Mouse (Mus musculus) hindbrain, embryonic 12.5 days (tissue): ENCODE measurements around the gene Arid2. TPM values are rescaled to one million over a fixed set of nuclear protein-coding genes. Genes with fewer than 3 reads are reported as not detected.

Experiments
- ATAC-seq: fragments of 200-750 bp; cut with Nextera tagmentation; 2 replicates; pipeline ENCODE4 v1.8.0; 2017; ENCODE audit warnings: moderate TSS enrichment; ENCODE audit not compliant: low FRiP score
- H3K27ac ChIP-seq: fragments of 300-500 bp; sonication (generic); 2 replicates; pipeline ENCODE4 v1.5.1; 2016; ENCODE audit warnings: mild to moderate bottlenecking
- H3K27me3 ChIP-seq: fragments of 300-500 bp; sonication (generic); 2 replicates; pipeline ENCODE4 v1.6.1; 2016; ENCODE audit warnings: mild to moderate bottlenecking
- H3K36me3 ChIP-seq: fragments of 300-500 bp; sonication (generic); 2 replicates; pipeline ENCODE4 v1.6.1; 2016; ENCODE audit warnings: mild to moderate bottlenecking
- H3K4me1 ChIP-seq: fragments of 300-500 bp; sonication (generic); 2 replicates; pipeline ENCODE4 v1.6.1; 2016
- H3K4me2 ChIP-seq: fragments of 300-500 bp; sonication (generic); replicated peaks from 2 replicates; pipeline ENCODE4 v1.6.1; 2016; ENCODE audit warnings: mild to moderate bottlenecking
- H3K4me3 ChIP-seq: fragments of 300-500 bp; sonication (generic); 2 replicates; pipeline ENCODE4 v1.5.1; 2016; ENCODE audit warnings: mild to moderate bottlenecking
- H3K9ac ChIP-seq: fragments of 300-500 bp; sonication (generic); 2 replicates; pipeline ENCODE4 v1.6.1; 2016; ENCODE audit warnings: mild to moderate bottlenecking, moderate library complexity
- H3K9me3 ChIP-seq: fragments of 300-500 bp; sonication (generic); replicated peaks from 2 replicates; pipeline ENCODE4 v1.6.1; 2016; ENCODE audit warnings: mild to moderate bottlenecking
- WGBS: fragments of 180-500 bp; shearing (Covaris S2); methylation state at CpG from one replicate; pipeline ENCODE4 v1.1.7; 2016; 5-methylcytosine and 5-hydroxymethylcytosine counted together
- polyA plus RNA-seq: library from polyadenylated mRNA; unstranded; fragments of >200 nt; fragmentation: Nextera tagmentation; extraction: Ambion mirVana; gene quantifications from 2 replicates; pipeline ENCODE4 v1.2.1, GENCODE M21; 2016

Arid2 gene
- polyA plus RNA-seq, 1 experiment from 2014 or later = 37.3 TPM

DNA sequence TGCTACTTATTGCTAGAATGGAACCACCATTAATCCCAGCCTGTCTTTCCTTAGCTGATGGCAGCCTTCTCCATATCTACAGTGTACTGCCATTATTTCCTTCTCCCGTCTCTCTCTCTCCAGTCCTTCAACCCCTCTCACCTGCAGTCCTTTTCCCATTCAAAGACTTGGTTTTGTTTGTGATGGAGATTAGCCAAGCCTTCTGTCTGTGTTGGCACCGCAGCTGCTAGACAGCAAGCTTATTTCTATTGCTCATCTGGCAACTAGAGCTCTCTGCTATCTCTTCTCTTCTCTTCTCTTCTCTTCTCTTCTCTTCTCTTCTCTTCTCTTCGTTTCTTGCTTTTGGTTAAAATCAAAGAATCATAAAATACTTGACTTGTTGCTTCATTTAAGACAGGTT, 78.0 kb downstream of the Arid2 start:
- no peak for ATAC-seq
- Histone ChIP-seq H3K27ac (no peak overlapping the region), H3K9me3 (no peaks in the 10 kb centered on the region), H3K4me2 (no peak overlapping the region), H3K36me3 (peaks cover 79% of the 10 kb centered on the region), H3K27me3 (no peaks in the 10 kb centered on the region), H3K9ac (no peak overlapping the region), H3K4me1 (no peaks in the 10 kb centered on the region), H3K4me3 (no peak overlapping the region)
- WGBS = 79% methylated on average over 3 of the region's 3 CpGs

DNA sequence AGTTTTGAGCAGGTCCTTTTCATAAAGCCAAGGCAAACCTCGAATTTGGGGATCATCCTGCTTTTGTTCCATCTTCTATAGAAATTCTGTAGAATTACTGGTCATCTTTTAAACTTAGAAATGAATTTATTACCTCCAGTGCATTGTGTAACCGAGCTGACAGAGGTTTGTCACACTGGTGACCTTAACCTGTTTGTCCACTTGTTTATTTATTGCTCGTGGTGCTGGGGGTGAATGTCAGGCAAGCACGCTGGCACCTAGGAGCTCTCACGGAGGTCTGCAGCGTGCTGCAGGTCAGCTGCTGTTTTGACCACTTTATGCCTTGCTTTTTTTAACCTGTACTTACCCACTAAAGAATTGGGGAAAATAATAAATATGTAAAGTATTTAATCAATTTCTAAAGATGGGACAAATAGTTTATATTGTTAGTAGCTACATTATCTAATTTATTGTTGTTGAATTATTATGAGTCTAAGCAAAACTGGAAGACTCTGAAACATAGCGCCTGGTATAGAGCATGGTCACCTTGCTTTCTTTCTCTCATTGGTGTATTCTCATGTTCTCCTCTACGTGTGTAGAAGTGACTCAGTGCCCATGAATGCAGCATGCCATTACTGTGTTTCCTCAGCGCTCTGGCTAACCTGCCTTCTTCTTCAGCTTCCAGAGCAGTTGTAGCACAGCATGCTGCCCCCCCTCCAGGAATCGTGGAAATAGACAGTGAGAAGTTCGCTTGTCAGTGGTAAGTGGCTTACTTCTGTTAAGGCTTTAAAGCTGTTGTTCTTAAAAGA, 79.1 kb downstream of the Arid2 start:
- no peak for ATAC-seq
- Histone ChIP-seq H3K9ac (no peak overlapping the region), H3K4me2 (no peak overlapping the region), H3K27me3 (no peaks in the 10 kb centered on the region), H3K9me3 (no peaks in the 10 kb centered on the region), H3K4me1 (no peaks in the 10 kb centered on the region), H3K27ac (no peak overlapping the region), H3K4me3 (no peak overlapping the region), H3K36me3 (peaks cover 83% of the 10 kb centered on the region)
- WGBS = 91% methylated on average over 11 of the region's 11 CpGs

DNA sequence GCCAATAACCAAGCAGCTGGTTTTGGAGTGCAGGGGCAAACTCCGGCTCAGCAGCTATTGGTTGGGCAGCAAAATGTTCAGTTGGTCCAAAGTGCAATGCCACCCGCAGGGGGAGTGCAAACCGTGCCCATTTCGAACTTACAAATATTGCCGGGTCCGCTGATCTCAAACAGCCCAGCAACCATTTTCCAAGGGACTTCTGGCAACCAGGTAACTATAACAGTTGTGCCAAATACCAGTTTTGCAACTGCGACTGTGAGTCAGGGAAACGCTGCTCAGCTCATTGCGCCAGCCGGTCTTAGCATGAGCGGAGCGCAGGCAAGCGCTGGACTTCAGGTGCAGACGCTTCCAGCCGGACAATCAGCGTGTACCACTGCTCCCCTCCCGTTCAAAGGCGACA, 84.0 kb downstream of the Arid2 start:
- Histone ChIP-seq H3K4me1 (no peaks in the 10 kb centered on the region), H3K9ac (no peak overlapping the region), H3K9me3 (no peaks in the 10 kb centered on the region), H3K4me2 (no peak overlapping the region), H3K36me3 (peaks cover 57% of the 10 kb centered on the region), H3K4me3 (no peak overlapping the region), H3K27ac (no peak overlapping the region), H3K27me3 (no peaks in the 10 kb centered on the region)
- ATAC-seq = no peak
- WGBS = 96% methylated on average over 18 of the region's 18 CpGs

DNA sequence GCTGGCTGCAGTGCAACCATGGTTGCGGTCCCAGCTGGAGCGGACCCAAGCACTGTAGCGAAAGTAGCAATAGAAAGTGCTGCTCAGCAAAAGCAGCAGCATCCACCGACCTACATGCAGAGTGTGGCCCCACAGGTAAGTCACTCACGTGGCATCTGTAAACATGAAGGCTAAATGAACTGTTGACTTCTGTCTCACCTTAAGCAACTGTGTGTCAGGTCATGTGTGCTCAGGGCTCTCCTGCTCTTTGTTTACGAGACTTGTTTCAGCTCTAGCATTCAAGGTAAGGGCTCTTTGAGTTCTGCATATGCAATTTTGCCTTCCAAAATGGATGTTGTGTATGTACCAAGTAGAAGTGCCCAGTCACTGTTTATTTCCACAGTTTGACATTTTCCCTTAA, 85.3 kb downstream of the Arid2 start:
- Histone ChIP-seq H3K27me3 (no peaks in the 10 kb centered on the region), H3K4me3 (no peak overlapping the region), H3K9me3 (no peaks in the 10 kb centered on the region), H3K9ac (no peak overlapping the region), H3K27ac (no peak overlapping the region), H3K4me2 (no peak overlapping the region), H3K4me1 (no peaks in the 10 kb centered on the region), H3K36me3 (peaks cover 64% of the 10 kb centered on the region)
- no peak for ATAC-seq
- WGBS = 94% methylated on average over 6 of the region's 6 CpGs

DNA sequence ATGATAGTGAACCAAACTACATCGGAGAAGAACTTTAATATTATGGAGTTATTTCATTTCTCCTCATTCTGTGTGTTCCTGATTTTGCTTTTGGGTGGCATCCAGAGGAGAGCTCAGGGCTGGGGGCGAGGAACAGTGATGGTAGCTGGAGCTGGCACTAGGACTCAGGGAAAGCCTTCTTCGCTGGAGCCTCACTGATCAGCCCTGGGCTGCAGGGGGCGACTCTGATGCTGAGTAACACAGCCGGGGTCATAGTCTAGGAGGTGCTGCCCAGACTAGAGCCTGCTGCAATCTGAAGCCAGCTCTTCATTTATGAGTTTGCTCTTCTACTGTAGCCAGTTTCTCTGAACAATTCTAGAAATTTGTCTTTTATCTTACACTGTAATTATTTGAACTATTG, 85.8 kb downstream of the Arid2 start:
- H3K9me3 ChIP-seq = no peaks in the 10 kb centered on the region
- H3K9ac ChIP-seq = no peak overlapping the region
- ATAC-seq = no peak
- H3K27ac ChIP-seq = no peak overlapping the region
- WGBS = 84% methylated on average over 5 of the region's 5 CpGs
- no peaks in the 10 kb centered on the region for H3K4me1 ChIP-seq
- no peak overlapping the region for H3K4me2 ChIP-seq
- H3K4me3 ChIP-seq = no peak overlapping the region
- no peaks in the 10 kb centered on the region for H3K27me3 ChIP-seq
- H3K36me3 ChIP-seq = peaks cover 60% of the 10 kb centered on the region

DNA sequence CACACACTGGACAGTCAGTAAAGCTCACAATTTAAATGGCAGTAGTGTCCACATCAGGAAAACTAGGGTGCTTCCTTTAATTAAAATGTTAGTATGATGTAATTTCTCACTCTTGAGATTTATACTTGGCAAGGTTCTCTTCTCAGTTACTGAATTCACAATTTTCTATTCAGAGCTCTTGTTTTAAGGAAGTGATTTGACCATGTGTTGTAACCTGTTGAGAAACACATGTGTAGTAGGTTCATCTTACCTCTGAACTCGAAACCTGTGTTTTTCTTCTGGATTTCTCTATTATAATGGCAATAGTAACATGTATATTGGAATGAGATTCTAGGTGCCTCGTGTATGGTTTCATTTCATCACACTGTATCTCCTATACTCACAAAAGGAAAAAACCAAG, 88.9 kb downstream of the Arid2 start:
- no peak overlapping the region for H3K9ac ChIP-seq
- H3K27me3 ChIP-seq = no peaks in the 10 kb centered on the region
- no peaks in the 10 kb centered on the region for H3K9me3 ChIP-seq
- no peaks in the 10 kb centered on the region for H3K4me1 ChIP-seq
- H3K36me3 ChIP-seq = peaks cover 46% of the 10 kb centered on the region
- no peak overlapping the region for H3K4me2 ChIP-seq
- no peak for ATAC-seq
- WGBS = 88% methylated on average over 2 of the region's 2 CpGs
- no peak overlapping the region for H3K27ac ChIP-seq
- no peak overlapping the region for H3K4me3 ChIP-seq

DNA sequence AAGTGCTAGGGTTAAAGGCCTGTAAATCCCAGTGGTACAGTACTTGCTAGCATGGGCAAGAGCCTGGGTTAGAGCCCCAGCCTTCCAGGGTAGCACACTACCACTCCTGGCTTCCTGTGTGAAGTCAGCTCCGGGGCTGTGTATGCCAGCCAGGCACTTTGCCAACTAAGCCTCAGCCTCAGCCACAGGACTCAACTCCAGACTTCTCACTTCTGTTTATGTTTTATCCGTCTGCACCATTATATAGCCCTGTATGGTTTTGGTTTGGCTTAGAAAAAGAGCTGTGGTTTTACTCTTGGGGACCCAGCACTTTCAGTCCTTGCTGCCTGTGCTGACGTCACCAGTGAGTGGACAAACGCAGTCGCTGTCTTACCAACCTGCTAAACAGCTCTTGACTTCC, 89.9 kb downstream of the Arid2 start:
- H3K4me1 ChIP-seq = no peaks in the 10 kb centered on the region
- no peaks in the 10 kb centered on the region for H3K9me3 ChIP-seq
- no peak overlapping the region for H3K4me2 ChIP-seq
- H3K27me3 ChIP-seq = no peaks in the 10 kb centered on the region
- 87% methylated on average over 5 of the region's 5 CpGs for WGBS
- ATAC-seq = no peak
- H3K4me3 ChIP-seq = no peak overlapping the region
- H3K36me3 ChIP-seq = peaks cover 44% of the 10 kb centered on the region
- H3K9ac ChIP-seq = no peak overlapping the region
- H3K27ac ChIP-seq = no peak overlapping the region; the same call in 1 of the 2 replicates

DNA sequence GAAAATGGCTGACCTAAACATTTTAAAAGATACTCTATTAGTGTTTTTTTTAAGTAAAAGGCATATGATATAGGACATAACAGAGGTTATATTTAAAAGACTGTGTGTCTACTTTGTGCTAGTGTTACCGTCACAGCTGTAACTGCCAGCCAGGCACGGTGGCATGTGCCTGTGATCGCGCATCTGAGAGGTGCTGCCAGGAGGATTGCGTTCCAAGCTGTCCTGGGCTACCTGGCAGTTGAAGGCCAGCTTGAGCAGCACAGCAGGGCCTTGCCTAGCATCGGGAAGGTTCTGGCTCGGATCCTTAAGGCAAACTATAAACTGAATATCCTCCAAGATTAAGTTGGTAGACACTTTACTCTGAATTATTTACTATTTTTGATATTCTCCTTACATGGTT, 90.4 kb downstream of the Arid2 start:
- Histone ChIP-seq H3K27me3 (no peaks in the 10 kb centered on the region), H3K9me3 (no peaks in the 10 kb centered on the region), H3K4me3 (no peak overlapping the region), H3K27ac (no peak overlapping the region; the same call in 1 of the 2 replicates), H3K36me3 (peaks cover 44% of the 10 kb centered on the region), H3K4me1 (no peaks in the 10 kb centered on the region), H3K4me2 (no peak overlapping the region), H3K9ac (no peak overlapping the region)
- WGBS = 96% methylated on average over 7 of the region's 7 CpGs
- ATAC-seq = no peak

DNA sequence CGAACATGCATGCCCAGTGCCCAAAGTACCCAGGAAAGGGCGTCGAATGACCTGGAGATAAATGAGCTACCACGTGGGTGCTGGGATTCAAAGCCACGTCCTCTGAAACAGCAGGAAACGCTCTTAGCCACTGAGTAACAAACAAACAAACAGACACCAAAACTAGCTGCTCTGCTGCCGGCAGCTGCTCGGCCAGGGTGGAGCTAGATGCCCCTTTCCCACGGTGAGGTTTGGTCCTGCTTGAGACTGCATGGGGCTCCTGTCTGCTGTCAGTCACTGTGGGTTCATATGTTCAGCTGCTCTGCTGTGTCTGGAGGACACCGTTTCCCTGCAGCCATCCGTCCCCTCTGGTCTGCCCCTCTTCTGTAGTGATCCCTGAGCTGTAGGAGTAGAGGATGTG, 94.9 kb downstream of the Arid2 start:
- WGBS = 85% methylated on average over 11 of the region's 11 CpGs
- Histone ChIP-seq H3K27ac (no peak overlapping the region), H3K9me3 (no peaks in the 10 kb centered on the region), H3K36me3 (peaks cover 52% of the 10 kb centered on the region), H3K4me2 (no peak overlapping the region), H3K4me1 (no peaks in the 10 kb centered on the region; the same call in 1 of the 2 replicates), H3K9ac (no peak overlapping the region), H3K4me3 (no peak overlapping the region), H3K27me3 (no peaks in the 10 kb centered on the region)
- no peak for ATAC-seq

DNA sequence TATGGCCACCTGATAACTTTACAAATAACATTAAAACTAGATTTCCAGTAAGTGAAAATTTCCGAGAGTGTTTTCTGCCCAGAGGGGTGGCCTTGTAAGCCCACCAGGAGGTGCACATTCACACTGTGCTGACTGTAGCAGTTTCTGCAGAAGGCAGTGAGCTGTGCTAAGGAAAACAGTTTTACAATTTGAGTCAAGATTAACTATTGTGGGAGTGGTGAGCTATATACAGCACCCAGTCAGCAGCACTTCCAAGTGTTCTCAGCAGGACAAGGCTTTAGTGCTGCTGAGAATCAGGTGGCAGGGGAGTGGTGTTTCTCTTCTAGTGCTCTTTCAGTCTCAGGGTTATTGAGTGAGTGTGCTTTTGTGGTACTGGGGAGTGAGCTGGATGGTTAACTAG, 101.2 kb downstream of the Arid2 start:
- 85% methylated on average over 1 of the region's 1 CpGs for WGBS
- ATAC-seq = no peak
- H3K9ac ChIP-seq = no peak overlapping the region
- H3K9me3 ChIP-seq = no peaks in the 10 kb centered on the region
- H3K4me3 ChIP-seq = no peak overlapping the region
- no peaks in the 10 kb centered on the region; the same call in 1 of the 2 replicates for H3K4me1 ChIP-seq
- H3K27ac ChIP-seq = no peak overlapping the region
- no peaks in the 10 kb centered on the region for H3K27me3 ChIP-seq
- peaks cover 44% of the 10 kb centered on the region for H3K36me3 ChIP-seq
- no peak overlapping the region for H3K4me2 ChIP-seq

DNA sequence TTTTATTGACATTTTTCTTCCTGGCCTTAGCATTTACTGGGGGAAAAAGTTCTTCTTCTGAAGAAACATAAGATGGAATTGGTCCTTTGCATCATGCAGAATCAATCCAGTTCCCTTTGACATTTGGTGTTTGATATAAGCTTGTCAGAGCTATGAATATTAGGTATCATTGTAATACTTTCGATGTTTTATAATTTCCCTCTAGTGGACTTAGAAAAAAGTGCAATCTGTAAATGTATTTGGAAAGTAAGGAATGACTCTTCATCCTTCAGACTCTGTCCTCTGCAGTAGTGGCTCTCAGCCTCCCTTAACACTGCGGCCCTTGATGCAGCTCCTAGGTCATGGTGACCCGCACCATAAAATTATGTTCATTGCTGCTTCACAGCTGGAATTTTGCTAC, 105.6 kb downstream of the Arid2 start:
- Histone ChIP-seq H3K4me3 (no peak overlapping the region), H3K9me3 (no peaks in the 10 kb centered on the region), H3K9ac (no peak overlapping the region), H3K4me2 (no peak overlapping the region), H3K4me1 (no peaks in the 10 kb centered on the region), H3K36me3 (peaks cover 62% of the 10 kb centered on the region), H3K27ac (no peak overlapping the region), H3K27me3 (no peaks in the 10 kb centered on the region)
- ATAC-seq = no peak
- WGBS = 94% methylated on average over 3 of the region's 3 CpGs

DNA sequence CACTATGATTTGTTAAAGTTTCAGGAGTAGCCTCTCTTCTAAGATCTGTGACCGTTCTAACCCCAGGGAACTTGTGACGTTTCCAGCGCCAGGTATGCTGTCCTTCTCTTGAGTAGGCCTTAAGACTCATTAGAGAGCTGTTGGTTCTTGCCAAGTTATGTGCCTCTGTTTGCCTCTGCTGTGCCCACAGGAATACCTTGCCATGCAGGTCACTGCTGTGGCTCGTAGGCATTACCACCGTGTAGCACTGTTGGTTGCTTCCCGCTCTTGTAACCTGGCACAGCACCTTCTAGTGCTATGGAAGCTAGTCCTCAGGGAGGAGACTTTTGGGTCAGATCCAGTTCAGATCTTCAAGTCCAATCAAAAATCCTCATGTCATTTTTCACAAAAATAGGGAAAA, 107.8 kb downstream of the Arid2 start:
- Histone ChIP-seq H3K27ac (no peak overlapping the region; the same call in 1 of the 2 replicates), H3K9ac (no peak overlapping the region), H3K36me3 (peaks cover 71% of the 10 kb centered on the region), H3K4me1 (no peaks in the 10 kb centered on the region), H3K9me3 (no peaks in the 10 kb centered on the region), H3K27me3 (no peaks in the 10 kb centered on the region), H3K4me2 (no peak overlapping the region), H3K4me3 (no peak overlapping the region)
- ATAC-seq = no peak
- 94% methylated on average over 6 of the region's 6 CpGs for WGBS

DNA sequence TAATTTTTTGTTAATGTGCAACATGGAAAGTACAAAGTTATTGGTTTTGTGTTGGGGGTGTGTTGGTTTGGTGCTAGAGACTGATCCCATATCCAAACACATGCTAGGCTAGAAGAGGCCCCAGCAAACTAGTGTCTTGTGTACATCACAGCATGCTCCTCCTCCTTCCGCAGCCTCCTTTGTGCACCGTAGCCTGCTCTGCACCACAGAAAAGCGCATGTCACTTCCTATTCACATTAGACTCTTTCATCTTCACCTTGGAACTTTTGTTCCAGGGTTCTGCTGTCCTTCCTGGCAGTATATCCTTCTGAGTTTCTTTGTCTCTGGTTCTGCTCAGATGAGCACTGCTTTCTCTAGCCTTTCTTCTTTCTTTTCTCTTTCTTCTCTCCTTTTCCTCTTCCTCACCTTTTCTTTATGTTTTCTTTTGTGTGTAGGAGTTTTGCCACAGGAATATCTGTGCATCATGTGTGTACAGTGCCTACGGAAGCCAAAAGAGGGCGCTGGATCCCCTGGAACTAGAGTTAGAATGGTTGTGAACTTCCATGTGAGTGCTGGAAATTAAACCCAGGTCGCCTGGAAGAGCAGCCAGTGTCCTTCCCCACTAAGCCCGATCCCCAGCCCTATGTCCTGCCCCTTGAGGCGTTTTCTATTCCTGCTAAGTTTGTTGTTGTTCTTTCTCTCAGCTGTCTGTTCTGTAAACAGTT, 109.5 kb downstream of the Arid2 start:
- Histone ChIP-seq H3K36me3 (peaks cover 60% of the 10 kb centered on the region), H3K9ac (no peak overlapping the region), H3K4me2 (no peak overlapping the region), H3K4me3 (no peak overlapping the region), H3K27ac (peak overlapping the region; percentile 44), H3K9me3 (no peaks in the 10 kb centered on the region), H3K4me1 (no peaks in the 10 kb centered on the region), H3K27me3 (no peaks in the 10 kb centered on the region)
- 80% methylated on average over 8 of the region's 8 CpGs for WGBS
- no peak for ATAC-seq
